Mouse (Mus musculus) neural tube, embryonic 11.5 days (tissue): ENCODE measurements around the gene Apol7a. TPM values are rescaled to one million over a fixed set of nuclear protein-coding genes. Genes with fewer than 3 reads are reported as not detected.

Source experiments
- ATAC-seq: fragments of 200-750 bp; cut with Nextera tagmentation; 2 replicates; pipeline ENCODE4 v1.8.0; 2017; ENCODE audit warnings: moderate number of reproducible peaks, mild to moderate bottlenecking, moderate TSS enrichment, moderate library complexity; ENCODE audit not compliant: insufficient read depth, low FRiP score, low TSS enrichment
- DNase-seq: peaks from one replicate; pipeline ENCODE4 v3.0.0-alpha.2; 2015; ENCODE audit warnings: low spot score
- H3K27ac ChIP-seq: fragments of 300-500 bp; sonication (generic); 2 replicates; pipeline ENCODE4 v1.5.1; 2014; ENCODE audit warnings: low read depth, mild to moderate bottlenecking, low read length
- H3K27me3 ChIP-seq: fragments of 300-500 bp; sonication (generic); 2 replicates; pipeline ENCODE4 v1.6.1; 2014; ENCODE audit warnings: mild to moderate bottlenecking, low read length, mixed read lengths; ENCODE audit not compliant: control insufficient read depth, insufficient read depth
- H3K36me3 ChIP-seq: fragments of 300-500 bp; sonication (generic); 2 replicates; pipeline ENCODE4 v1.6.1; 2014; ENCODE audit warnings: mild to moderate bottlenecking, low read length, moderate library complexity, mixed read lengths; ENCODE audit not compliant: control insufficient read depth, insufficient read depth
- H3K4me1 ChIP-seq: fragments of 300-500 bp; sonication (generic); 2 replicates; pipeline ENCODE4 v1.6.1; 2014; ENCODE audit warnings: low read length, mixed read lengths; ENCODE audit not compliant: control insufficient read depth, insufficient read depth
- H3K4me2 ChIP-seq: fragments of 300-500 bp; sonication (generic); 2 replicates; pipeline ENCODE4 v1.6.1; 2014; ENCODE audit warnings: low read depth, mild to moderate bottlenecking, moderate library complexity
- H3K4me3 ChIP-seq: fragments of 300-500 bp; sonication (generic); 2 replicates; pipeline ENCODE4 v1.5.1; 2014; ENCODE audit warnings: low read depth, low read length
- H3K9ac ChIP-seq: fragments of 300-500 bp; sonication (generic); 2 replicates; pipeline ENCODE4 v1.6.1; 2014; ENCODE audit warnings: mild to moderate bottlenecking, low read length
- H3K9me3 ChIP-seq: fragments of 300-500 bp; sonication (generic); 2 replicates; pipeline ENCODE4 v1.6.1; 2016; ENCODE audit warnings: low read length; ENCODE audit not compliant: control insufficient read depth
- WGBS: fragments of 180-500 bp; shearing (Covaris S2); extraction: QIAGEN DNeasy Blood & Tissue Kit; methylation state at CpG from one replicate; pipeline ENCODE4 v1.1.7; 2014; 5-methylcytosine and 5-hydroxymethylcytosine counted together
- polyA plus RNA-seq: library from polyadenylated mRNA; unstranded; fragments of >200 nt; fragmentation: Nextera tagmentation; extraction: Ambion mirVana; gene quantifications from 2 replicates; pipeline ENCODE4 v1.2.1, GENCODE M21; 2014

The Apol7a gene
- polyA plus RNA-seq, 1 experiment from 2014 or later = not detected

GRCm38 (mm10) chr15:77344127-77345125 is 54.5 kb downstream of the Apol7a start:
- Histone ChIP-seq H3K36me3 (no peaks in the 10 kb centered on the region), H3K9me3 (no peaks in the 10 kb centered on the region), H3K9ac (no peak overlapping the region), H3K27ac (peak overlapping the region; percentile 71), H3K4me3 (no peak overlapping the region), H3K4me2 (no peak overlapping the region), H3K4me1 (peaks cover 24% of the 10 kb centered on the region), H3K27me3 (no peaks in the 10 kb centered on the region)
- ATAC-seq = no peak
- 33% methylated on average over 17 of the region's 17 CpGs for WGBS
- DNase-seq = no peak

- Histone ChIP-seq H3K27ac (peak overlapping the region; percentile 71), H3K4me3 (no peak overlapping the region), H3K36me3 (no peaks in the 10 kb centered on the region), H3K4me2 (peak overlapping the region; percentile 40), H3K9me3 (no peaks in the 10 kb centered on the region), H3K9ac (peak overlapping the region; percentile 56), H3K27me3 (no peaks in the 10 kb centered on the region), H3K4me1 (peaks cover 24% of the 10 kb centered on the region)
- 5% methylated on average over 13 of the region's 13 CpGs for WGBS
- DNase-seq (peak; percentile 86), ATAC-seq (peak; percentile 44)
These were observed 55.3 kb downstream of the Apol7a start for GRCm38 (mm10) chr15:77343527-77344091.

GRCm38 (mm10) chr15:77342962-77343526 is 55.9 kb downstream of the Apol7a start:
- ATAC-seq = peak; percentile 40; the same call in 1 of the 2 replicates
- no peak for DNase-seq
- peak overlapping the region; percentile 40 for H3K4me2 ChIP-seq
- no peaks in the 10 kb centered on the region for H3K9me3 ChIP-seq
- H3K27me3 ChIP-seq = no peaks in the 10 kb centered on the region
- H3K36me3 ChIP-seq = no peaks in the 10 kb centered on the region
- H3K4me3 ChIP-seq = no peak overlapping the region
- H3K4me1 ChIP-seq = peaks cover 24% of the 10 kb centered on the region
- H3K9ac ChIP-seq = peak overlapping the region; percentile 56
- peak overlapping the region; percentile 71 for H3K27ac ChIP-seq
- WGBS = 26% methylated on average over 18 of the region's 18 CpGs

- no peak for ATAC-seq
- Histone ChIP-seq H3K27me3 (no peaks in the 10 kb centered on the region), H3K4me2 (no peak overlapping the region), H3K9me3 (no peaks in the 10 kb centered on the region), H3K4me1 (peaks cover 24% of the 10 kb centered on the region), H3K9ac (no peak overlapping the region), H3K4me3 (no peak overlapping the region), H3K27ac (no peak overlapping the region), H3K36me3 (no peaks in the 10 kb centered on the region)
- 88% methylated on average over 6 of the region's 6 CpGs for WGBS
- DNase-seq = no peak
These were observed 56.9 kb downstream of the Apol7a start for GRCm38 (mm10) chr15:77342005-77342404.

DNA sequence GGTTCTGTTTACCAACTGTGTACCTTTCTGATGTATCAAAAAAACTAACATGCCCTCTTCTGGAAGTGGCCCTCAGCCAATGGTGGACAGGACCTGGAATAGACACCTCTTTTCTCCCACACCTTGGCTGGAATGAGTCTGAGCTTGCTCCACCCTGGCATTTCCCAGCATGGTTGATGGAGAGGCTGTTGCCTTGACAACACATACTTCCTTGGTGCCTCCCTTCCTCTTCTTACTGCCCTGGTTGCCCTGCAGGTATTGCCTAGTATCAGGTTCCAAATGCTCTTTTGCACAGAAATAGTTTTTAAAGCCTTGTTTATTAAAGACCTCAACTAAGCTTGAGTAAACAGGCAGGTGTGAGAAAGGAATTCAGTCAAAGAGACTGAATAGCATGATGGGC is 58.3 kb downstream of the Apol7a start:
- no peaks in the 10 kb centered on the region for H3K9me3 ChIP-seq
- no peaks in the 10 kb centered on the region for H3K27me3 ChIP-seq
- peaks cover 37% of the 10 kb centered on the region for H3K4me1 ChIP-seq
- H3K36me3 ChIP-seq = no peaks in the 10 kb centered on the region
- no peak for ATAC-seq
- H3K27ac ChIP-seq = no peak overlapping the region
- no peak overlapping the region for H3K4me2 ChIP-seq
- no peak overlapping the region for H3K4me3 ChIP-seq
- DNase-seq = no peak
- no peak overlapping the region for H3K9ac ChIP-seq

DNA sequence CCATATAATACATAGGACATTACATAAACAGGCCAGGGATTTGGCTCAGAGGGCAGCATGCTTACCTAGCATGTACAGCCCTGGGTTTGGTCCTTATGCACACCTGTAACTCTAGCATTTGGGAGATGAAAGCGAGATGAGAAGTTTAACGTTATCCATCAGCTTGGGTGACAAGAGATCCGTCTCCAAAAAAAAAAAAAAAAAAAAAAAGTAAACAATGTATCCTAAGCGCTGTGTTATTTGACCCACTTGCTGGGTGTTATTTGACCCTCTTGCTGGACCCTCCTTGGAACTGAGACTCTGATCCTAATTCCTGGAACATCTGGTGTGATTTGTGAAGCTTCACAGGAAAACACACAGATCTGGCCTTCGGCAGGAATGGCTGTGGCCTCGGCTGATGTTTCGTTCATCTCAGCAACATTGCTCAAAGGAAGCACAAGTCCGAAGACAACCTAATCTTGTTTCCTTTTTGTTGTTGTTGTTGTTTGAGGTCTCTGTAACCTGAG is 59.9 kb downstream of the Apol7a start:
- Histone ChIP-seq H3K36me3 (no peaks in the 10 kb centered on the region), H3K4me1 (peaks cover 31% of the 10 kb centered on the region), H3K4me3 (no peak overlapping the region), H3K9ac (no peak overlapping the region), H3K27me3 (no peaks in the 10 kb centered on the region), H3K27ac (0 out of 2 replicates have a peak overlapping the region, but pooled peaks have one; percentile 27), H3K9me3 (no peaks in the 10 kb centered on the region), H3K4me2 (no peak overlapping the region)
- ATAC-seq (no peak), DNase-seq (no peak)
- 54% methylated on average over 8 of the region's 8 CpGs for WGBS

GRCm38 (mm10) chr15:77338451-77338850 is 60.5 kb downstream of the Apol7a start:
- no peaks in the 10 kb centered on the region for H3K27me3 ChIP-seq
- no peak overlapping the region for H3K4me3 ChIP-seq
- no peaks in the 10 kb centered on the region for H3K9me3 ChIP-seq
- H3K36me3 ChIP-seq = no peaks in the 10 kb centered on the region
- no peak overlapping the region for H3K4me2 ChIP-seq
- 60% methylated on average over 7 of the region's 7 CpGs for WGBS
- H3K9ac ChIP-seq = peak overlapping the region; percentile 18; the same call in 1 of the 2 replicates
- DNase-seq = no peak
- peaks cover 29% of the 10 kb centered on the region for H3K4me1 ChIP-seq
- ATAC-seq = no peak
- no peak overlapping the region for H3K27ac ChIP-seq
